Comparison of ENCODE assay signal across 23 mouse cellular contexts in genomic region chr13:18797555-18797954, GRCm38 (mm10).
DNase-seq lines count a peak whose midpoint lies in the region; ATAC-seq lines count a peak whose summit lies in the region.
"Had no signal": no experiment of that assay in that cellular context is flagged by ENCODE, and none has a peak within 500 bp of the region (broad histone marks: within the 10 kb centered on the region; RNA-seq: fewer than 3 reads in every experiment).

No protein-coding gene starts in this region.

- peak; percentile 21 for DNase-seq in adrenal gland, adult 2 months
- DNase-seq in adrenal gland, adult (ENCODE audit: inconsistent age in 2 of 2, low spot score in 1 of 2): no peak
- peak; percentile 20 for DNase-seq in gastrocnemius, postnatal 14 days
- DNase-seq in gastrocnemius, adult 18-20 months (ENCODE audit: low spot score): no peak
- no peak for DNase-seq in lung, postnatal 25 days (ENCODE audit: low spot score)
- DNase-seq in brain, adult 2 months (ENCODE audit: low read depth, low spot score): peak; percentile 13
- DNase-seq in embryo, embryonic 10.5 days (ENCODE audit: low spot score): no peak
- DNase-seq: cerebellum, adult 8-10 months; cerebellum, postnatal 25 days; heart, postnatal 36 days; kidney, adult 8-10 months; kidney, postnatal 4 days; liver, embryonic 13.5 days; lung, postnatal 10 days; thymus, adult 2 months; thymus, postnatal 36 days had no signal

- H3K9ac ChIP-seq in lung, embryonic 16.5 days (ENCODE audit: low read length): no peak overlapping the region
- H3K9ac ChIP-seq: hindbrain, embryonic 13.5 days; liver, embryonic 13.5 days had no signal

- intact Hi-C loops in gastrocnemius, postnatal 14 days (cut with DNase I; ENCODE audit: low total_unique reads): no loop called here

- 80% methylated on average over 5 of the region's 5 CpGs for WGBS in lung, embryonic 16.5 days

- 0 out of 2 replicates have a peak, but pooled peaks have one; percentile 20 for ATAC-seq in lung, embryonic 16.5 days (ENCODE audit: low read depth)
- ATAC-seq: activated CD4-positive, CD25-positive, alpha-beta regulatory T cell, adult 4 months; forebrain, embryonic 14.5 days; intestine, embryonic 16.5 days had no signal

- H3K9me3 ChIP-seq in lung, embryonic 16.5 days (ENCODE audit: control insufficient read depth, low read length): no peaks in the 10 kb centered on the region
- H3K9me3 ChIP-seq: hindbrain, embryonic 13.5 days; liver, embryonic 13.5 days had no signal

- H3K27ac ChIP-seq in lung, embryonic 16.5 days (ENCODE audit: low read length): no peak overlapping the region
- H3K27ac ChIP-seq: hindbrain, embryonic 13.5 days; kidney, postnatal 0 days; liver, embryonic 13.5 days had no signal

- H3K27me3 ChIP-seq in lung, embryonic 16.5 days (ENCODE audit: control insufficient read depth, insufficient read depth, low read depth, low read length): no peaks in the 10 kb centered on the region
- H3K27me3 ChIP-seq: CH12.LX; hindbrain, embryonic 13.5 days; liver, embryonic 13.5 days had no signal

- H3K4me3 ChIP-seq in lung, embryonic 16.5 days (ENCODE audit: low read length): no peak overlapping the region
- H3K4me3 ChIP-seq: hindbrain, embryonic 13.5 days; liver, embryonic 13.5 days had no signal

- no peak overlapping the region for H3K4me2 ChIP-seq in lung, embryonic 16.5 days (ENCODE audit: low read depth, low read length)
- H3K4me2 ChIP-seq: hindbrain, embryonic 13.5 days; liver, embryonic 13.5 days had no signal

- no peaks in the 10 kb centered on the region for H3K4me1 ChIP-seq in lung, embryonic 16.5 days (replicated peaks; ENCODE audit: control insufficient read depth, insufficient read depth, low read length)
- H3K4me1 ChIP-seq: hindbrain, embryonic 13.5 days; liver, embryonic 13.5 days had no signal

- H3K36me3 ChIP-seq in lung, embryonic 16.5 days (ENCODE audit: control insufficient read depth, insufficient read depth, low read length): no peaks in the 10 kb centered on the region; the same call in 1 of the 2 replicates
- H3K36me3 ChIP-seq: liver, embryonic 13.5 days had no signal

Comparison
In these comparisons a context has a peak if more than half of its experiments do, and no peak if none do; other contexts are left out.
1. DNase-seq: peak in adrenal gland, adult 2 months (single experiment), gastrocnemius, postnatal 14 days (single experiment) and brain, adult 2 months (single experiment); none in adrenal gland, adult (0 of 2), gastrocnemius, adult 18-20 months (single experiment), lung, postnatal 25 days (single experiment) and embryo, embryonic 10.5 days (single experiment).